Mouse (Mus musculus): ENCODE measurements around the gene Myh6. TPM values are rescaled to one million over a fixed set of nuclear protein-coding genes. Genes with fewer than 3 reads are reported as not detected.
A peak's percentile ranks its signal among the peaks of the same experiment; 100 is the strongest.

Gene Myh6
- polyA plus RNA-seq, 1 experiment from 2014 or later = 0.75 TPM

DNA sequence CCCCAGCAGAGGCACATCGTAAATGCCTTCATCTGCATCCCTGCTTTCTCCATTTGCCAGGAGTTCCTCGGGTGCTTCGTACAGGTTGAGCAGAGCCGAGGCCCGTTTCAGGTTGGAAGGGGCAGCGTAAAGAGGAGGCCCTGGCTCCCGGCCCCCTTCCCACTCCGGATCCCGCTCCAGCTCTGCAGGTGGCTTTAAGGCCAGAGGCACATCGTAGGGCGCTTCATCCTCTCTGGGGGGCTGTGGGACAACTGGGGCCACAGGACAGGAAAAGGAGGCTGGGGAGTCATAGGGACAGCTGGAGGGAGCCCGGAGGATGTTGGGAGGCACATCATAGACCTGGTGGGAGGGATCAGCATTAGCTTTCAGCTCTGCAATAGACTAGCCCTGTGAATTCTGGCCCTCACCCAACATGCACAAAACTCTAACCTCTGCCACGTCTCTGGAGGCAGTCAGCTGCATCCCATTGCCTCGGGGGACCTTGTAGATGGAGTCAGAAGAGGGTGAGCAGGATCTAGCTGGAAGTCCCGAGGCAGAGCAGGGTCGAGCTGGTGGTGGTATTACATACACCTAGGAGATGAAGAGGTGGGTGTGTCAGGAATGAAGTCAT is 46.5 kb downstream of the Myh6 start:
- Histone ChIP-seq H3K4me2 (replicated peaks) (no peak overlapping the region), H3K4me1 (replicated peaks) (peaks cover 16% of the 10 kb centered on the region), H3K9me3 (peaks cover 16% of the 10 kb centered on the region), H3K36me3 (peaks cover 66% of the 10 kb centered on the region), H3K9ac (replicated peaks) (no peak overlapping the region), H3K27me3 (no peaks in the 10 kb centered on the region), H3K27ac (no peak overlapping the region), H3K4me3 (replicated peaks) (no peak overlapping the region)
- ATAC-seq = no peak
- 96% methylated on average over 16 of the region's 16 CpGs for whole genome bisulfite sequencing

DNA sequence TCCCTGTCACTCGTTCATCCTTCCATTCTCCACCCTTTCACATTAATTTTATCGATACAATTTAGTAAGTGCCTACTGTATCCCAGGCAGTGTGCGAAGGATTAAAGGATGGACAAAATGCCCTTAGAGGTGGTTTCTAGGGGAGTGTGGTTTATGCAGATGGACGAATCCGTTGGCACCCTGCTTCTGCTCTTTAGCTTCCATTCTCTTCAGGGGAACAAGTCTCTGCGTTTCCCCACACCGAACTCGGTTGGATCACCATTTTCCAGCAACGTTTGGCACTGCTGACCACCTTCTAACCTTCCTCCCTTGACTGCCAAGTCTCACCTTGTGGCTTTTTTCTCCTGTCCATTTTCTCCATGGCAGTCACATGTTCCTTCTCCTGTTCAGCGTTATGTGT is 53.4 kb downstream of the Myh6 start:
- 14% methylated on average over 10 of the region's 10 CpGs for WGBS
- H3K4me1 ChIP-seq (replicated peaks) = peaks cover 45% of the 10 kb centered on the region
- H3K36me3 ChIP-seq = peaks cover 50% of the 10 kb centered on the region
- no peaks in the 10 kb centered on the region for H3K27me3 ChIP-seq
- H3K4me2 ChIP-seq (replicated peaks) = peak overlapping the region; percentile 92
- peak; percentile 22; the same call in 1 of the 2 replicates for ATAC-seq
- H3K4me3 ChIP-seq (replicated peaks) = peak overlapping the region; percentile 79
- peak overlapping the region; percentile 90 for H3K27ac ChIP-seq
- peak overlapping the region; percentile 97 for H3K9ac ChIP-seq (replicated peaks)
- H3K9me3 ChIP-seq = no peaks in the 10 kb centered on the region

DNA sequence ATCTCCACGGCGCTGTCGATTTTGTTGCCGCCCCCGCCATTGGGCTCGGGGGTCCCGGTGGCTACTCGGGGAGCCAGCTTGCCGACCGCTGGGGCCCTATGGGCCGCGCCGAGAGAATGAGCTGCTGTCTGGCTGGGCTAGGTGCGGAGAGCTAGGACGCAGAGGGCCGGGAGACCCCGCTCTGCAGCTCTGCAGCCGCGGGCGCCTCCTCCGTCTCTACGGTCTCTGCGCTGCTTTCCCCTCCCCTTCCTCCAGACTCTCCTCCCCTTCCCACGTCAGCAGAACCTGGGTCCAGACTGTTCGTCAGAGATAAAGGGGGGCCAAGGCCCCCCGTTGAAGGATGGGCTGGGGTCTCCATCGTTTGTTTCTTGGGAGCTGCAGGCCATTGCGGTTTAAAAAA is 53.8 kb downstream of the Myh6 start, which contains the start of gene Slc22a17:
TSS of gene Slc22a17 (minus strand) at position 247 of the 400 bp plus-strand sequence.
- Histone ChIP-seq H3K4me2 (replicated peaks) (peak within 1 kb of the TSS; percentile 92), H3K4me3 (replicated peaks) (peak within 1 kb of the TSS; percentile 79), H3K9ac (replicated peaks) (peak within 1 kb of the TSS; percentile 97), H3K9me3 (no peaks in the 10 kb centered on the region), H3K4me1 (replicated peaks) (peaks cover 48% of the 10 kb centered on the region), H3K27ac (peak within 1 kb of the TSS; percentile 90), H3K27me3 (no peaks in the 10 kb centered on the region), H3K36me3 (peaks cover 51% of the 10 kb centered on the region)
- under 1% methylated on average over 28 of the region's 28 CpGs for WGBS
- ATAC-seq = peak; percentile 98

DNA sequence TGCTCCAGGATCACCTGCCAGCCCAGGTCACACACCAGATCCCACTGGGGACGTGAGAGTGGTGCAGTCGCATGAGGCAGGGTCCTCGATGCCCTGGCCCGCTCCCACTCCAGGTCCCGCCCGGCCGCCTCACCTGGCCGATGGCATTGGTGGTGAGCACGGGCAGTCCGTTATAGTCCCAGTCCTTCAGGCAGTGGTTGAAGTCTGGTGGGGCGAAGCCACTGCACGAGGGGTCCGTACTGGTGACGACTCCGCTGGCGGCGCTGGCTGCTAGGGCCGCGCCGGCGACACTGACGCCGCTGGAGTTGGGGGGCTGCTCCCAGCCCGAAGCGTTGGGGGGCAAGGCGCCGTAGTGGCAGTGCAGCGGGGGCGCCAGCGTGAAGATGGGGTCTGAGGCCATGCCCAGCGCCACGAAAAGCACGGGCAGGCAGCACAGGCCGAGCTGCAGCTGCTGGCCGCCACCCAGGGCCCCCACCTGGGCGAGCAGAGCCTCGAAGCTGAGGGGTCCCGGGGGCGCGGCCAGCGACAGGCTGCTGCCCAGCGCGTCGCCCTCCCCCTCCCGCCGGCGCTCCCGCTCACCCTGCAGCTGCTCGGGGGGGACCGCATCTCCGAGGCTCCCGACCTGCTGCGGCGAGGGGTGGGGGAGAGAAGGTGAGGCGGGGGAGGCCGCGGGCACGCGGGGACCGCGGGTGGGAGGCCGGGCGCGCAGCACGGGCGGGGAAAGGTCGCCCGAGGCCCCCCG is 54.4 kb downstream of the Myh6 start:
- H3K27me3 ChIP-seq = no peaks in the 10 kb centered on the region
- WGBS = 3% methylated on average over 44 of the region's 69 CpGs
- H3K36me3 ChIP-seq = peaks cover 52% of the 10 kb centered on the region
- H3K4me2 ChIP-seq (replicated peaks) = peak overlapping the region; percentile 92
- ATAC-seq = peak; percentile 75
- no peaks in the 10 kb centered on the region for H3K9me3 ChIP-seq
- H3K4me3 ChIP-seq (replicated peaks) = peak overlapping the region; percentile 79
- H3K9ac ChIP-seq (replicated peaks) = peak overlapping the region; percentile 97
- H3K27ac ChIP-seq = peak overlapping the region; percentile 90
- H3K4me1 ChIP-seq (replicated peaks) = peaks cover 49% of the 10 kb centered on the region

DNA sequence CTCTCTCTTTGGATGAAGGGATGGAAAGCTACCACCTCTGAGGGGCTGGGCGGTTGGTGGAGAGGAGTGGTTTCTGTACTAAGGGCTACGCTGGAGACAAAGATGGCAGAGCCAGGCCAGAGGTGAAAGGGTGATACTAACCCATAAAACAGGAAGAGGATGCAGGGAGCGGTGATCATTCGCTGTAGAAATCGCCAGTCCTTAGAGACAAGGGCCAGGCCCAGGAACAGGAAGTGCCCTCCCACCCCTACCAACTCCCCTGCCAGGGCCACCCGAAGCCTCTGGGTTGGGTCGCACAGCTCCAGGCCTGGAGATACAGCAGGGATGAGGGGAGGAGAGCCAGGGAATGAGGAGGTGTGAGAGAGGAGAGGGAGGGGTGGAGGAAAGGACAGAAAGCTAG is 58.0 kb downstream of the Myh6 start:
- H3K4me2 ChIP-seq (replicated peaks) = no peak overlapping the region
- H3K27me3 ChIP-seq = no peaks in the 10 kb centered on the region
- no peak overlapping the region for H3K9ac ChIP-seq (replicated peaks)
- H3K9me3 ChIP-seq = no peaks in the 10 kb centered on the region
- WGBS = 95% methylated on average over 7 of the region's 7 CpGs
- no peak overlapping the region for H3K4me3 ChIP-seq (replicated peaks)
- no peak for ATAC-seq
- peaks cover 66% of the 10 kb centered on the region for H3K36me3 ChIP-seq
- H3K27ac ChIP-seq = no peak overlapping the region
- H3K4me1 ChIP-seq (replicated peaks) = peaks cover 46% of the 10 kb centered on the region

DNA sequence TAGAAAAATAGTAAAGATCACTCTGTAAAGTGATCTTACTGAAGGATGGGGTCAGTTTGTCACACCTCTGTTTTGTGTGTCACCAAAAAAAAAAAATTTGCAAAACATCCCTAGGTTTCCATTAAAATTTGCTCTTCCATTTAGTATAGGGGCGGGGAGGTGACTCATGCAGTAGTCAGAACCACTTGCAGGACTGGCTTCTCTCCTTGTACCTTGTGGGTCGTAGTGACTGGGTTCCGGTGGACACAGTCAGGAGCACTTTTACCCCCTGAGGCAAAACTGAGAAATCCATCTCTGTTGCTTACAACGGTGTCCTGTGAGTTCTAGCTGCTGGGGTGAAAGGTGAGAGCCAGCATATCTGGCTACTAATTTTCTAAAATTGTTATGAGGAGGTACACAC is 63.1 kb downstream of the Myh6 start:
- ATAC-seq = no peak
- peaks cover 56% of the 10 kb centered on the region for H3K36me3 ChIP-seq
- no peaks in the 10 kb centered on the region for H3K27me3 ChIP-seq

DNA sequence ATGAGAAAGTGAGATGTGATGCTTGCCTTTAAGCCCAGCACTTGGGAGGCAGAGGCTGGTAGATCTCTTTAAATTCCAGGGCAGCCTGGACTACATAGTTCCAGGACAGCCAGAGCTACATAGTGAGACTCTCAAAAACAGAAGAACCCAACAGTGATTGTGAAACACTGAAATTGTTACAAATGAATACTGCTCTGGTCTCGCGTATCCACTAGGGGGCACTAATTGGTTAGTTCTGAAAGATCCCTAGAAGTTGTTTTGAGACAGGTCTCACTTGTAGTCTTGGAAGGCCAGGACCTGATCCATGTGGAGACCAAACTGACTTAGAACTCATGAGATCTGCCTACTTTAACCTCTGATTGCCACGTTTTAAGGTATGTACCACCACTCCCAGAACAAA is 66.3 kb downstream of the Myh6 start:
- Histone ChIP-seq H3K27ac (peak overlapping the region; percentile 1; the same call in 1 of the 2 replicates), H3K36me3 (peaks cover 55% of the 10 kb centered on the region)
- peak; percentile 63 for ATAC-seq

More for the DNA sequence above, 63.1 kb downstream of the Myh6 start:
- no peaks in the 10 kb centered on the region for H3K9me3 ChIP-seq
- H3K4me2 ChIP-seq (replicated peaks) = no peak overlapping the region
- H3K9ac ChIP-seq (replicated peaks) = no peak overlapping the region
- WGBS = 93% methylated on average over 4 of the region's 4 CpGs
- H3K27ac ChIP-seq = no peak overlapping the region
- no peak overlapping the region for H3K4me3 ChIP-seq (replicated peaks)
- 0 out of 2 replicates have a peak, but pooled peaks cover 7% of the 10 kb centered on the region for H3K4me1 ChIP-seq (replicated peaks)

DNA sequence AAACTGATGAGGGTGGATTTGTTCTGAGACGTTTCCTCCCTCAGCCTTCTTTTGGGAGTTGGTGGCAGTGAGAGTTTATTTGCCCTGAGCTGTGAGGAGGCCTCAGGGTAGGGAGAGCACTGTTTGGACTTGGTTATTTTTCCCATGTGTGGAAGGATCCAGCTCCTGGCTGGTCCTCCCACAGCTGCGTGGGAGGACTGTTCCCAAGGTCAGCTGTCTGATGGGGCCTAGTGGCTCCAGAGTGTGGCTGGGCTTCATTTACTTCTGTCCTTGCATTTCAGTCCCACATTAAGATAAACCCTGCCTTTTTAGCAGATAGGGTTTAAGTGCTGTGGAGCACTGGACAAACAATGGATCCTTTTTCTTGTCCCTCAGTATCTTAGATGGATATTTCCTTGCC is 69.3 kb downstream of the Myh6 start:
- Histone ChIP-seq H3K9me3 (no peaks in the 10 kb centered on the region), H3K4me3 (replicated peaks) (no peak overlapping the region; the same call in 1 of the 2 replicates), H3K9ac (replicated peaks) (no peak overlapping the region), H3K36me3 (peaks cover 37% of the 10 kb centered on the region), H3K27ac (no peak overlapping the region), H3K4me1 (replicated peaks) (peaks cover 29% of the 10 kb centered on the region), H3K4me2 (replicated peaks) (no peak overlapping the region), H3K27me3 (no peaks in the 10 kb centered on the region)
- ATAC-seq = no peak
- WGBS = 70% methylated on average over 2 of the region's 2 CpGs

More for the DNA sequence above, 66.3 kb downstream of the Myh6 start:
- Histone ChIP-seq H3K27me3 (no peaks in the 10 kb centered on the region), H3K4me2 (replicated peaks) (no peak overlapping the region), H3K9me3 (no peaks in the 10 kb centered on the region), H3K9ac (replicated peaks) (no peak overlapping the region), H3K4me1 (replicated peaks) (peaks cover 20% of the 10 kb centered on the region), H3K4me3 (replicated peaks) (no peak overlapping the region)
- under 1% methylated on average over 3 of the region's 3 CpGs for WGBS

DNA sequence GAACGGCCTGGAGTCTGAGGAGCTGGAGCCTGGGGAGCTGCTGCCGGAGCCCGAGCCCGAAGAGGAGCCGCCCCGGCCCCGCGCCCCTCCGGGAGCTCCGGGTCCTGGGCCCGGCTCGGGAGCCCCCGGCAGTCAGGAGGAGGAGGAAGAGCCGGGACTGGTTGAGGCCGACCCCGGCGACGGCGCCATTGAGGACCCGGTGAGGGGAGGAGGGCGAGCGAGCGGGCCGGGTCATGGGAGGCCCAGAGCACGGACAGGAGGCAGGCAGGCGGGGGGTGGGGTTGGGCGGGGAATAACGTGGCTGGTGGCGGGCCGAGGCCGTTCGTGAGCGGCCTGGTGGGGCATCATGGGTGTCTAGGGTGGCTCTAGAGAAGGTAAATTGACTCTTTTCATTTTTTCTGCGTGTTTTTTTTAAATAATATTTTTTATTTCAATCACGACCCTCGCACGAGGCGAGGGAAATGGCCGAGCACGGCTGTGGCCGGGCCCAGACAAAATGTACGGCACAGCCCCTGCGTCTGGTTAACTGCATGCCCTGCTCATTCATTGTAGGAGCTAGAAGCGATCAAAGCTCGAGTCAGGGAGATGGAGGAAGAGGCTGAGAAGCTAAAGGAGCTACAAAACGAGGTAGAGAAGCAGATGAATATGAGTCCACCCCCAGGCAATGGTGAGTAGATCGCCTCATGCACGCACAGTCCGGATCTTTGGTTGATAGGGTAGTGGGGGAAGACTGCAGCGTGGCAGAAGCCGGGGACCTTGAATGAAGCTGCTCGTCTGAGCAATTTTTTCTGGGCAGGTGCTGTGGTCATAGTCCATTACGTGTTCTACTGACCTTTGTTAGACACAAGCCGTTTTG is 72.2 kb downstream of the Myh6 start:
- Histone ChIP-seq H3K4me3 (replicated peaks) (peak overlapping the region; percentile 92), H3K36me3 (peaks cover 37% of the 10 kb centered on the region), H3K4me1 (replicated peaks) (peaks cover 29% of the 10 kb centered on the region), H3K27me3 (no peaks in the 10 kb centered on the region), H3K9ac (replicated peaks) (peak overlapping the region; percentile 100), H3K9me3 (no peaks in the 10 kb centered on the region), H3K4me2 (replicated peaks) (peak overlapping the region; percentile 66), H3K27ac (peak overlapping the region; percentile 97)
- ATAC-seq = peak; percentile 60; the same call in 1 of the 2 replicates
- WGBS = under 1% methylated on average over 53 of the region's 54 CpGs

DNA sequence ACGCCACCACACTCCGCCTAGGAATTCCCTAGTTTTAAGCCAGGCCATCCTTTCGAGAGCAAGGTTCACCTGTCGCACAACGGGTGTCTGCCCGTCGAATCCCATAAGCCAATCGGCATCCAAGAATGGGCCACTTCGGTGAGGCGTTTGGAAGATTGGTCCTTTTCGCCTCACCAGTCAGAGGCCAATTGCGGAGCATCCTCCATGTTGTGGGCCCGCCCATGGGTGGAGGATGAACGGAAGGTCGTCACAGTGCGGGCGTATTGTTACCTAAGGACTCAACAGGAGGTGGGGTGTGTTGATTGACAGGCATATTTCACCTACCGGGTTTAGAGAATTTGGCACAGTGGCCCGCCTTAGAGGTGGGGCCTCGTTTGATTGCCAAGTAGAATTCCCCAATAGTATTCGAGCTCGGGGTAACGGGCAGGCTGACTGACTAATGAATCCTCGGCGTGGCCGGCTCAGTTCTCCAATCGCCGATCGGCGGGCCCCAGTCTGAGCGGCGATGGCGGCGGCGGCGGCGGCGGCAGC is 73.0 kb downstream of the Myh6 start:
- no peaks in the 10 kb centered on the region for H3K27me3 ChIP-seq
- peaks cover 29% of the 10 kb centered on the region for H3K4me1 ChIP-seq (replicated peaks)
- peak overlapping the region; percentile 97 for H3K27ac ChIP-seq
- peak; percentile 99 for ATAC-seq
- peak overlapping the region; percentile 100 for H3K9ac ChIP-seq (replicated peaks)
- under 1% methylated on average over 38 of the region's 38 CpGs for WGBS
- peaks cover 31% of the 10 kb centered on the region for H3K36me3 ChIP-seq
- peak overlapping the region; percentile 92 for H3K4me3 ChIP-seq (replicated peaks)
- H3K4me2 ChIP-seq (replicated peaks) = peak overlapping the region; percentile 51
- no peaks in the 10 kb centered on the region for H3K9me3 ChIP-seq

DNA sequence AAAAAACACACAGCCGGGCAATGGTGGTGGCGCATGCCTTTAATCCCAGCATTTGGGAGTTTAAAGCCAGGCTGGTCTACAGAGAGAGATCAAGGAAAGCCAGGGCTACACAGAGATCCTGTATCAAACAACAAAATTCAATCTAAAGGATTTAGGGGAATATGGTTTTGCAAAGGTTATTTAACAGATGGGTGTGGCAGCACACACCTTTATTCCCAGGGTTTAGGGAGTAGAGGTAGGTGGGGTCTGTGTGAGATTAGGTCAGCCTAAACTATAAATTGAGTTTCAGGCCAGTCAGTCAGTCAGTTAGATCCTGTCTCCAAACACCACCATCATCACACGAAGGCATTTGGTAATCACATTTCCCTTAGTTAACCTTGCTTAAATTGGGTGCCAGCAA is 74.5 kb downstream of the Myh6 start, which contains the start of gene Pabpn1:
TSS of gene Pabpn1 (plus strand) at position 301 of the 400 bp plus-strand sequence.
- Histone ChIP-seq H3K4me1 (replicated peaks) (peaks cover 23% of the 10 kb centered on the region), H3K36me3 (peaks cover 21% of the 10 kb centered on the region), H3K27me3 (no peaks in the 10 kb centered on the region), H3K4me3 (replicated peaks) (peak within 1 kb of the TSS; percentile 40), H3K27ac (peak within 1 kb of the TSS; percentile 69), H3K4me2 (replicated peaks) (peak within 1 kb of the TSS; percentile 51), H3K9ac (replicated peaks) (peak within 1 kb of the TSS; percentile 2; the same call in 1 of the 2 replicates), H3K9me3 (no peaks in the 10 kb centered on the region)
- ATAC-seq = no peak
- 93% methylated on average over 3 of the region's 3 CpGs for WGBS

Data from midbrain, embryonic 13.5 days (tissue).